Mouse (Mus musculus) cerebral cortex, adult 2 months (tissue): ENCODE measurements around the gene Nlrp10.

Experiments
- WGBS: fragments of 180-500 bp; shearing (Covaris S2); methylation state at CpG from one replicate; pipeline ENCODE4 v1.1.7; 2018; 5-methylcytosine and 5-hydroxymethylcytosine counted together

The Nlrp10 gene

DNA sequence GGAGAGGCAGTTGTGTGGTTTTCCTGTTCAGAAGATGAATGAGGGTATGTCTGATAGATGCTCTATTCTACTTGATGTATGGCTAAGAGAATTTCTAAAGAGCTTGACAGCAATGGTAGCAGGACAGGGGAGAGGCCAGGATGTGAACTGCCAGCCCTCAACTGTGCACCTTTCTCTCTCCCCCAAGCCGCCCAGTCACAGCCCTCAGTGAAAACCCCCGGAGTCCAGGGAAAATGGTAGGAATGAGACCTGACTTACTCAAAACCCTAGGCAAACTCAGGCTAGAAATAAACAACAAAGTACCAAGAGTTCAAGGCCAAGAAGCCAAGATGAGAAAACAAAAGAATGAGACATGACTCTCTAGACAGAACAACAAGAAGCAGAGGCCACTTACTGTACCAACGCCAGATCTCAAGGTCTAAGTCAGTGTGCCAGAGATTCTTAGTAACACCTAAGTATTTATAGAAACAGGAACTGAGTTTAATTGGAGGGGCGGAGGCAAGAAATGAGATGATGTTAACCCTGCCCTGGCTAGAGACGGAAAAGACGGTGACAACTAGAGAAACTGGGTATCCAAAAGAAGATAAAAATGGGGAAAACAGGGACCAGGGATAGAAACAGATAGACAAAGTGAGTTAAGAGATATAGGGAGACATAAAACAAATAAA lies at the start of gene Nlrp10:
TSS of gene Nlrp10 (minus strand) at position 453 of the 668 bp plus-strand sequence.
- 75% methylated on average over 6 of the region's 6 CpGs for WGBS

DNA sequence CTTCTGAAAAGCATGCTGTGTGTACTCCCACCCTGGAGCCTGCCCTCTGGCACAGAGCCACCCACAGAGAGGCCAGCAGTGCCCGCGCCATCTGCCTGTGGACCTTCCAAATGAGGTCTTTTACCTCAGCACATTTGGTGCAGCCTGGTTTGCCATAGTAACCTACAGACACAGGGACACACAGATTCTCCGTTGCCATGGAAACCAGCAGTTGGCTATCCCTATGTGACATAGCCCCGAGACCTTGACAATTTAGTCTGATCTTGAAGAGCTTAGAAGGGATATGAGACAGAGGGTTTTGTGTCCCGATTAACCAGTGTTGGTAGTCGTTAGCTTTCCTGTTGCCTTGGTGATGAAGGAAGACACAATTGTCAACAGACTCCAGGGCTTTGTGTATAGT lies 42.3 kb upstream of the Nlrp10 start:
- WGBS, result 43% methylated on average over 6 of the region's 6 CpGs

DNA sequence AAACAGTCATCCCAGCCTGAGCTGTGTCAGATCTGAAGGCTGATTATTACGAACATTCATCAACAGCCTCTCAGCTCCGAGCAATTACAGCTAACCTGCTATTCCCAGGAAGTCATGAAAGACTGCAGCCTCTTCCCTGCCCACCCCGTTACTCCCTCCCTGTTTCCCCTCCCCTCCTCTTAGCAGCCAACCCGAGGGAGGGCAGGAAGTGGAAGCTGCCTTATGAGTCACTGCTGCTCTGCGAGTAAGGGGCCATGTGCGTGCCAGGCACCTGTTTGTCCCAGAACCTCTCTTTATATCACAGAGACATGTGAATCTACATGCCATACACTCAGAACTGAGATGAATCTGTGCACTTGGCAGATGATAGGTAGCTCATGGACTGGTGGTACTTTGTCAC lies 38.2 kb upstream of the Nlrp10 start:
- WGBS, result 38% methylated on average over 6 of the region's 6 CpGs

DNA sequence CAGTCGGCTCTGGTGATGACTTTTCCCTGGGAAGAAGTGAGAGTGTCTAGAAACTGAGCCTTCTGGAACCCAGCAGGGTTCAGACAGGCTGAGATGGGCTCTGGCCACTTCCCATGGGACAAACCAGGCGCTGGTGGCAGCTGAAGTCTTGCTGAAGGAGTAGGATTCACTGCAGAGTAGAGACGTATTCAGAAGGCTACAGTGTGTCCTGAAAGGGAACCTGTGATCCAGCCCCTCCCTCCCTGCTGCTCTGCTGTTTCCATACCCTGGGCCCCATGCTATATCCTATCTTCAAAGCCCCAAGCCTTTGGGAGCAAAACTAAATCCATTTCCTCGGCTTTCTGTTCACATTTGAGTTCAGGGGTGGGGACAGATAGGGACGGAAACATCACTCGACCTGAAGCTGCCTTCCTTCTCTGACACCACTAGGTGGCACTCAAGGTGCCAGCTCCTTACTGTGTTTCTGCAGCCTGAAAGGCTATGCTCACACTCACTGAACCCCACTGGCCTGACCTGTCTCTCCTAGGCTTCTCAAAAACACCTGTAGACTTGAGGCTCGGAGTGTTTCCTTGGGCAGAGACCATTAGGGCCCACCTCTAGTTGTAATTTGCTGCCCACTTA lies 36.9 kb upstream of the Nlrp10 start:
- 19% methylated on average over 7 of the region's 7 CpGs for WGBS

DNA sequence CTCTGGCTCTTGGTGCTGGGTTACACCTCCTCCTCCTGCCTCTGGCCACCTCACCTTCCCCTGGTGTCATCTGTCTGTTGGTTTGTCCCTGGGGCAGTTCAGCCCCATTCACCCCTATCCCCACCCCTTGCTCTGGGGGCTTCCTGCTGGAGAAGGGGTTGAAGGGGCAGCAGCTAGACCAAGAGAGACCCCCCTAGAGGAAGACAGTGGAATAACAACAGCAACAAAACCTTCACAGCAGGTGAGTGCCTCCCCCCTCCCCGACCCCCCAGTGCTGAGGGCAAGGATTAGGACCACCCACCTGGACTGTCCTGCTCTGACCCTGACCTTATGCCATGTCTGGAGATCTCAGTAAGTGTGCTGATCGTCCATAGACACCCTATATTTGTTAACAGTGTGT lies 36.0 kb upstream of the Nlrp10 start:
- WGBS, result 39% methylated on average over 2 of the region's 2 CpGs

DNA sequence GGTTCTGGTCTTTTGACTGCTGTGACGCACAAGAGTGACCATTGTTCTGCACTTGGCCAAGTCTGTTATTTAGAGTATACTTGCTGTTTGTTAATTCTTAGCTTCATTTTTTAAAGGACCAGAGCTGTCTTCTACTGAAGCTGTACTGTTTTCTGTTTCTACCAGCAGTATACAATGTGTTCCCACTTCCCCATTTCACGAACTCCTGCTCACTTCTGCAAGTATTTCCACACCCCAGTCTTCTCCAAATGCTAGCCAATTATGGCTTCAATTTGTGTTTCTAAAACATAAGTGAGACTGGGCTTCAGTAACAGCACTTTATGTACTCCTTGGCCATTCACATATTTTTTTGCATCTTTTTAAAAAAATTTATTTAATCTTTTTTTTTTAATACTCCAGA lies 27.8 kb upstream of the Nlrp10 start:
- 54% methylated on average over 2 of the region's 2 CpGs for WGBS

DNA sequence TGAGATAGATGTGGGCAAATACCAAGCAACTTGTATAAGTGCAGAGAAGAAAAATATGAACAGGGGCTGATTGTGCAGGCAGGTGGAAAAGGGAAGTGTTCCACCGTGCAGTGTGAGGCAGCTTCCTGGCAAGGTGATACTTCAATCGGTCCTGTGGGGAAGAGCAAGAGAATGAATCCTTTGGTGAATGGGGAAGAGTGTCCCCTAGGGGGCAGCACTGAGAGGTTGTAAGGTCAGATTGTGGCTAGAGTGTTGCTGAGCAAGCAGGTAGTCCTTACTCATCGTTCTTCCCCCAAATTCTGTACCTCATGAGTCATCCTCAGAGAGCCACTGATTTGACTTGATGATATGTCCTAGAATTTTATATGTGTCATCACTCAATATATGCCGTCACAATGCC lies 24.2 kb upstream of the Nlrp10 start:
- WGBS, result 48% methylated on average over 4 of the region's 4 CpGs

DNA sequence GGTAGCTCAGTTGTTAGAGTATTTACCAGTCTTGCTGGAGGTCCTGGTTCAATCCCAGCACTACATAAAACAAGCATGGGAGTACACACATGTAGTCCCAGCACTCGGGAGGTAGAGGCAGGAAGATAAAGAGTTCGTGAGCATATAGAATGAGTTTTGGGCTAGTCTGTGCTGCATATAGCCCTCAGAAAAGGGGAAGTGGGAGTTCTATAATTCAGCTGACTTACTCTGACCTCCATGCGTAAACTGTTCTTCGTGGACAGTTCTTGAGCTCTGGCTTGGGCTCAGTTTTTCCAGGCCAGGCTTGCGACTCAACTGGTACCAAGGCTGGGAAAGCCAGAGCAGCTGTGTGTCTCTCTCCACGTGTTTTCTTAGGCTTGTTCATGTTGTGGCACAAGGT lies 22.8 kb upstream of the Nlrp10 start:
- WGBS, result 92% methylated on average over 6 of the region's 6 CpGs

DNA sequence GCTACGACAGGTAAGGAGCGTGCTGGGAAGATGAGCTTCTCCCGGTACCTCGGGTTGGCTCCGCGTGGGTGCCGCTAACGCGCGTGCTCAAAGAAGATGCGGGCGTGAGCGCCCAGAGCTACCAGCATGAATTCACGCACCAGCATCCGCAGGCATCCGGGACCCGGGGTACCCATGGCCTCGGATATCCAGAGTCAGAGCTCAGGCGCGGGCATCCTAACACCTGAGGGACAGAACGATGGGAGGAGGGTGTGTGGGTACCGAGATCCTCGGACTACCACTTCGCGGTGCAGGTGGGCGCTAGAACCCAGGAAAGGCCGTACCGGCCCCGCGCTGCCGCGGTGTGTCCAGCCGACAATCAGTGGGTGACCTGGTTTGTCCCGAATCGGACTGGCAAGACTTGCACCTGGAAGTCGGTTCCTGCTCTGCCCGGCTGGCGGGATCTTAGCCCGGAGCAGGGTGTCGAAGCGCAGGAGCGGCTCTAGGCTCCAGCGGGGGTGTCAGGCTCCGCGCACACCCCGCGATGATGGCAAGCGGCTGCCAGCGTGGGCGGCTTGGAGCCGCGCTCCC lies 20.9 kb upstream of the Nlrp10 start:
- under 1% methylated on average over 52 of the region's 52 CpGs for WGBS

DNA sequence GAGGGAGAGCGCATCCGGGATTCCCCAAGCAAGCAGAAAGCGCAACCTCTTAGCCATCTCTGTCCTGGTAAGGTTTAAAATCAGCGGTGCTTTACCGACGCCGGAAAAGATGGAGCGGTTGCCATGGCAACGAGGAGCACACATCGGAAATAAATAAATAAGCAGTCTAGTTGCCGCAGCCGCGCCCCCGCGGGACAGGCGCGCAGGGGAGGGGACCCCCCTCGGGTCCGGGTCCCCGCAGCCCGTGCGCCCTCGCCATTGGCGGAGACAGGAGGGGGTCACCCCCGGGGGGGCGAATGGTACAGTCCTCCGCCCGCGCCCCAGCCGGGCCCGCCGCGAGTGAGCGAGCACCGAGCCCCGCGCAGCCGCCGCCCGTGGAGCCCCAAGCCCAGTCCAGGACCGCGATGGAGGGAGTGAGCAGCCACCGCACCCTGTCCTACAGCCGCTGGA lies 20.4 kb upstream of the Nlrp10 start, which contains the start of gene Tub:
TSS of gene Tub (plus strand) at position 27 of the 450 bp plus-strand sequence.
- WGBS, result 1% methylated on average over 44 of the region's 44 CpGs

DNA sequence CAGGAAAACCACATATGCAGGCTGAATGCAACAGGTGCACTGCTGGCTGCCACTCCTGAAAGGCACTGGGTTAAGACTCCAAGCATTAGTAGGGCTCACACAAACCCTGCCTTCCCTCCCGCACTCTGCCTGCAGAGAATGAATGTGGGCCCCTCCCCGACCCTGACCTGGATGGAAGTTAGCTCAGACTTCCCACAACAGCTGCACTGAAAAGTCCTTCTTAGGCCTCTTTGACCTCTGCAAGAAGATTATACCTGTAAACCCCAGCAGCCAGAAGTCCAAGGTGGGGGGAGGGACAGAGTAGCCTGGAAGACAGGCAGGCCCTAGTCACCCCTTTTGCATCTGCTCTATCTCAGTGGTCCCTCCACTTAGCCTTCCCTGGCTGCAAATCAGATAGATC lies 19.3 kb upstream of the Nlrp10 start:
- 52% methylated on average over 2 of the region's 2 CpGs for WGBS

DNA sequence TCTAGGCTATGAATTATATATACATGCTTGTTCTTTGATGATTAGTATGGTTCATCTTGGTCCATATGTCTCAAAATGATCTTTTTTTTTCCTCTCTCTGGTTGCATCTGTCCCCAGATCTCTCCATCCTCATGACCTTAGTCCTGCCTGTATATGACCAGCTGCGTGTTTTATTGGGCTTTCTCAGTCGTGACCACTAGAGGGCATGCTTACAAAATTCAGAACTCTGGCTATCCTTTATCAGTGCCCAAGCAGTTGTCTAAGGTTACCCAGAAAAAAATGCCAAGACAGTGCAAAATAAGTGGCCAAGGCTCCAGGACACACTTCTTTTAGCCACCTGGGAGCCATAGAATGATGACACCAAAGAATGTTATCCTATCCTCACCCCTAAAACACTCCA lies 14.0 kb upstream of the Nlrp10 start:
- WGBS, result 8% methylated on average over 2 of the region's 2 CpGs

DNA sequence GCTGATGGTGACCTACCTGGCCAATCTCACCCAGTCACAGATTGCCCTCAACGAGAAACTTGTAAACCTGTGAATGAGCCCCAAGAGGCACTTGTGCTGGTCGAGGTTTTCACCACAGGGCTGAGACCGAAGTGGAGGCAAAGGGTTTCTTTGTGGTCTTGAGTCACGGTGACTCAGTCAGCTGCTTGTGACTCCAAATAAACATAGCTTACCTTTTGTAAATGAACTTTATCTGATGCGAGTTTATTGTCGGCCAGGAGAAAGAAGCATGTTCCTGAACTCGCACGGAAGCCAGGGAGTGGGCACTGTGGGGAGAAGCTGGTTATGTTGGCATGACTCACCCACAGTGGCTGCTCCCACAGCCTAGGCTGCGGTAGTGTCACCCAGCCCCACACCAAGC lies 11.5 kb upstream of the Nlrp10 start:
- WGBS, result 63% methylated on average over 9 of the region's 9 CpGs

DNA sequence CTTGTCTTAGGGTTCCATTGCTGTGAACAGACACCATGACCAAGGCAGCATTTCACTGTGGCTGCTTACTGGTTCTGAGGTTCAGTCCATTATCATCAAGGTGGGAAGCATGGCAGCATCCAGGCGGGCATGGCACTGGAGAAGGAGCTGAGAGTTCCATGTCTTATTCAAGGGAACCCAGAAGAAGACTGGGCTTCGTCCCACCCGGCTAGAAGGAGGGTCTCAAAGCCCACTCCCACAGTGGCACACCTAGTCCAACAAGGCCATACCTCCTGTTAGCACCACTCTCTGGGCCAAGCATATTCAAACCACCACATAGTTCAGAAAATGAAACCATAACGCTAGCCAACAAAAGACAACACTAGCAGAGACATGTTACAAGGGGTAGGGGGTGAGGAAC lies 6.6 kb upstream of the Nlrp10 start:
- 95% methylated on average over 4 of the region's 4 CpGs for WGBS

DNA sequence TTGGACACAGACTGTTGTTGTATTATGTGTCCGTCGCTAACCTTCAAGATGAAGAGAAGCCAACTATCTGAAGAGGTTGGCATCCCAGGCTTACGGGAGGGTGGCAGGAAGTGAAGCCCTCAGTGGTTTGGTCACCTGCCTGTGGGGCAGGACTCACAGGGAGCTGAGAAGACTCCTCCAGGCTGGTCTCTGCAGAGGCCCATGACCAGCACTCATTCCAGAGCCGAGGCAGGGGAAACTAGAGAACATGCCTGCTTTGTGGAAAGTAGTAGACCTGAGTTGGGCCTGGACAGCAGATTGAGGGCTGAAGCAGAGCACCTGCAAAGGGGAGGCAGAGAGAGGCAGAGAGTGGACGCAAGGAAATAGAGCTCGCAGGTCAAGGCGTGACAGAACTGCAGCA lies 5.4 kb upstream of the Nlrp10 start:
- 70% methylated on average over 7 of the region's 7 CpGs for WGBS

DNA sequence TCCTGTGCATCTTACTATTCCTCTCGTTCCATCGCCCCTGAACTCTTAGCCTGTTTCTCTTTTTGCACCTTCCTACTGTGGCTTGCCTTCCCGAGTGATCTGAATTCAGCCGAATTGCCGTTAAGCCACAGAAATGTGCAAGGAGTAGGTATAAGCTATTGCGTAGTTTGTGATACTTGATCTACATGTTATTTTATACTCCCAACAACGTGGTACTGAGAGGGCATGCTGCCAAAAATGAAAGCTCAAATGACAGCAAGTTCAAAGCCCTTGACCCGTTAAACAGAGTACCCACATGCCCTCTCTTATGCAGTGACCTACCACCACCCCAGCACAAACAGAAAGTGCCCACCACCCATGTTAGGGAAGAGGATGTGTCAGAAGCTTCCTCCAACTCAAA lies 4.9 kb upstream of the Nlrp10 start:
- 2% methylated on average over 8 of the region's 8 CpGs for WGBS

DNA sequence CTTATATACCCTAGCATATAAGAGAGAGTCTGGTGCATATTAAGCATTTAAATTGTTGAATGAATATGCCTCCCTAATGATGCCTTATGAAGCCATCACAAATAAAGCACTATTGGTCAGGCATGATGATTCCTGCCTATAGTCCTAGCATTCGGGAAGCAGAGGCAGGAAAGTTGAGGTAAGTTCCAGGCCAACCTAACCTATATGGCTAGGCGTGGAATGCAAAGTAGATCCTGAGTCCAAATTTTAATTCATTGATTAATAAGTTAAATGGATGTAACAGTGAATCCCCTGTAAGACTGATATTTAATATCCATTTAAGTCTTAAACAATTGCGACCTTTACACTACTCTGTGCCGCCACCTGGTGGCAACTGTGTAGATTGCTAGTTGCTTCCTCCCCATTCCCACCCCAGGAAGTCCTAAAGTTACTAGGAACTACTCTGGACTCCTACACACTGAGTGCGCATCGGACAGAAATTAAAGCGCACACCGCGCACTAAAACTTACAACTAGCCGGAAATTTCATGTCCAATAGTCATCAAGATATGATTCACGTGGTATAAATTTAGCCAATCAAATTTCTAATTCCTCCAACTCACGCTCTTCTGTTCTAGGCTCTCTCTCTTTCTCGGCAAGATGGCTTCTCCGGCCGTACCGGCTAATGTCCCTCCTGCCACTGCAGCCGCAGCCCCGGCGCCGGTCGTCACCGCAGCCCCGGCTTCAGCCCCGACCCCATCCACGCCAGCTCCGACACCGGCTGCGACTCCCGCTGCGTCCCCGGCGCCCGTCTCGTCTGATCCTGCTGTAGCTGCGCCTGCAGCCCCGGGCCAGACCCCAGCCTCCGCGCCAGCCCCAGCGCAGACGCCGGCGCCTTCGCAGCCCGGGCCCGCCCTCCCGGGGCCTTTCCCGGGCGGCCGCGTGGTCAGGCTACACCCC lies 4.1 kb upstream of the Nlrp10 start, which contains the start of gene Eif3f:
TSS of gene Eif3f (plus strand) at position 624 of the 938 bp plus-strand sequence.
- 2% methylated on average over 50 of the region's 50 CpGs for WGBS

DNA sequence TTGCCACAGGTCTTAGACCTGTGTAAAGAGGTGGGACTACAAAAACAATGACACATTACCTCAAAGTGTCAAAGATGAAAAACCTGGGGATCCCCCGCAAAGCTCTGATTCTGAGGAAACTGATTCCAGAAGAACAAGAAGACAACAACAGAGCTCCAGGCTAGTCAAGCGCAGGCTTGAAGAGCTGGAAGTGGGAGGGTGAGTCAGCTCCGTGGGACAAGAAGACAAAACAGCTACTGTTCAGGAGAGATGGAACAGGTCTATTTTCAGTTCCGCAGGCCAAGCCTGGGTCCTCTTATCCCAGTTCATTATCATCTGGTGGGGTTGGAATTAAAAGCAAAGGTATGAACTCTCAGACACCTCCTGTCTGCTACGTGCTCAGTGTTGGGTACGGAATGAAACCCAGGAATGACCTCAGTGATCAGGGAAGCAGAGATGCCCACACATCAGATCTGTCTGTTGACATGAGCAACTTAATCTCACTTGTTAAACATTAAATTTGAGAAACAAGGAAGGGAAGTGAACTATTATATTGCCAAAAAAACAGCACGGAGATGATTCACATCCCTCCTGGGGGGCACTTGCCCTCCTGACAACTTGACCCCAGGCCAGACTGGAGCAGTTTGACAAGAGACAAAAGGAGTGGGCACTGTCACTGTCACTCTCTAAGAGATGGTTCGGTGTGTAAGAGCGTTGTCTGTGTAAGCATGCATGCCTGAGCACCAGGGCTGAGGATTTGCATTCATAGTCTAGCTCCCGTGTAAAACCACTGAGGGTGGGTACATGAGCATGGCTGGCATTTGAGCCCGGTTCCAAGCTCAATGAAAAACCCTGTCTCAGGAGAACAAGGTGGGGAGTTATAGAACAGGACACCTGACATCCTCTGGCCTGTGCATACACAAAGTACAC lies 1.4 kb downstream of the Nlrp10 start:
- WGBS, result 63% methylated on average over 11 of the region's 11 CpGs

DNA sequence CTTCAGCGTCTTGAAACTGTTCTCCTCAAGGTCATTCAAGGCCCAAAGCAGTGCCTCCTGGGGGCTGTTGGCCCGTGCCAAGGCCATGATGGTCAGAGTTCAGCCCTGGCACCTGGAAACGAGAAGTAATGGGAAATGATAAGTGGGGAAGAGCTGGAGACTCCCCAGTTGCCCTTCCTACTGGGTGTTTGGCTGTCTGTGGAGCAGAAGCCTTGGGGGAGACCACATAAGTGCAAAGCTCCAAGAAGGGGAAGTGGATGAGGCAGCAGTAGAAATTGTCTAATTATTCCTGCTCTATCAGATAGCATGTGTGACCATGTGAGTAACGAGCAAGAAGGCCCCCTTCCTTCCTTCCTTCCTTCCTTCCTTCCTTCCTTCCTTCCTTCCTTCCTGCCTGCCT lies 2.9 kb downstream of the Nlrp10 start:
- 71% methylated on average over 4 of the region's 4 CpGs for WGBS

DNA sequence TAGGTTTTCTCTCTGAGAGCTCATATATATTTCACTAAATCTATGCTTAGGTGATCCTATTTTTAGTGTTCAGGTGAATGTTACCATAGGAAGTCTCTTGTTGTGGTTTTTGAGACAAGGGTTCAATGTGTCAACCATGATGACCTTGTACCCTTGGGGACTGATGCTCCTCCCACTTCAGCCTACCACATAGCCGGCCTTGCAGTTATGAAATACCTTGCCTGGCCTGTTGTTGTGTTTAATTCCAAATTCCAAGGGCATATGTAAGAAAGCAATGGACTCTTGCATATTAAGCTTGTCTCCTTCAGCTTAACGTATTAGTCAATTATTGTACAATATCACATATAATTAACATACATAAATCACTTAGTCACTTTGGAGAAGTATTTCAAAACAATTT lies 26.0 kb downstream of the Nlrp10 start:
- WGBS, result 73% methylated on average over 2 of the region's 2 CpGs

DNA sequence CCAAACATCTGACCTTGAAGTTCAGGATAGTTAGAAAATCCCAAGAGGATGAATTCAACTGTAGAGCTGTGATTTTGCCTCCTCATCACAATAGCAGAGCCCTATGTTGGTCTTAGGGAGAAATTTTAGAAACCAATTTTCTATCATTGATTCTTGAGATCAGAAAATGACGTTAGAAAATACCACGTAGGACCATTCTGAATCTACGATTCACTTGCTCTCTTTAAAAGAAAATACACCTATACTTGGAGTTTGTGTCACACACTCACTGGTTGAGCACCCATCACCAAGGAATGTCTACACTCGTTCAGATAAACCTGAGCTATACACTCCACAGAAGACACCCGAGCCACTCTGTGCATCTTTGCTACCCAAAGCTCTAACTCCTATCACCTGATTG lies 35.7 kb downstream of the Nlrp10 start, which contains the start of gene Olfr519:
TSS of gene Olfr519 (minus strand) at position 101 of the 400 bp plus-strand sequence.
- WGBS, result 89% methylated on average over 5 of the region's 5 CpGs
